ENCODE assay signal across 8 mouse cellular contexts in the genomic region with DNA sequence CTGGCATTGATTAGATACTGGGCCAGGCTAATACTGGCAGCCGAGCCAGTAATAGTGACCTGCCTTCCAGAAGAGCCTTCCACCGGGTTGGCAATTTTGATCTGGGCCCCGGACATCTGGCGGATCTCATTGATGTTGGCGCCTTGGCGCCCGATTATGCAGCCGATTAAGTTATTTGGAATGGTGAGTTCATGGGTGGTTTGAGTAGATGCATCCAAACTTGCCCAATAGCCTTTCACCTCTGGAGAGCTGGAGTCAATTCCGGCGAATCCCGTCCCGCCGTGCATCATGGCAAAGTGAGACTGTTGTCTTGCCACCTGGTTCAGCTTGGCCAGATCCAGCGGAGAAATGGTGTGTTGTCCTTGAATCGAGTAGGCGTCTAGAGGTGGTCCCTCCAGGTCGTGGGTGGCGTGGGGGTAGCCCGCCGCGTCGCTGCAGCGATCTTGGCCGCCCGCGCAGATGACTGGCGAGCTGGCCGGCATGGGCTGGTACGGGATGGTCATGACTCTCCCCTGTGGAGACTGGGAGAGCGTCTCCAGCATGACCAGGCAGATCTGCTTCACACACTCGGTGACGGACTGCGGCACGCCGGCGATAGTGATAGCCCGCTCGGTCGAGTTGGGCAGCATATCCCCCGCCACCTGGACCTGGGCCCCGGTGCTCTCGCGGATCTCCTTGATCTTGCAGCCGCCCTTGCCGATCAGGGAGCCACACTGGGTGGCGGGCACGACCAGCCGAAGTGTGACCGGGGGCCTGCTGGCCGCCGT. TPM values are rescaled to one million over a fixed set of nuclear protein-coding genes. Genes with fewer than 3 reads are reported as not detected.
A peak's percentile ranks its signal among the peaks of the same experiment; 100 is the strongest.
DNase-seq lines count a peak whose midpoint lies in the region; ATAC-seq lines count a peak whose summit lies in the region.

No protein-coding gene starts in this region.

- peaks cover 36% of the 10 kb centered on the region for H3K79me2 ChIP-seq in macrophage (ENCODE audit: inconsistent target)

- ATAC-seq in forebrain, embryonic 15.5 days (replicated peaks): no peak
- ATAC-seq in hindbrain, embryonic 13.5 days (ENCODE audit: low FRiP score): peak; percentile 9

- DNase-seq in ES-CJ7 (ENCODE audit: low read depth, low spot score): peak; percentile 62
- DNase-seq in c-Kit-positive CD71-positive TER-119-positive erythroid progenitor cells, embryonic 14.5 days (ENCODE audit: low spot score): peak; percentile 58
- DNase-seq in left cerebral cortex, adult 8-10 months (ENCODE audit: low spot score in 2 of 2): peak; percentile 33 to 49
- DNase-seq in right cerebral cortex, postnatal 10 days (ENCODE audit: low spot score in 2 of 2): peak; percentile 58 to 68
- no peak for DNase-seq in T-cell, adult 2 months (ENCODE audit: low spot score)

- H3K4me2 ChIP-seq in forebrain, embryonic 15.5 days (replicated peaks): peak overlapping the region; percentile 87
- H3K4me2 ChIP-seq in hindbrain, embryonic 13.5 days: peak overlapping the region; percentile 93

- WGBS in forebrain, embryonic 15.5 days: under 1% methylated on average over 51 of the region's 51 CpGs
- WGBS in hindbrain, embryonic 13.5 days: under 1% methylated on average over 51 of the region's 51 CpGs
- WGBS in macrophage (ENCODE audit: missing documents): 1% methylated on average over 51 of the region's 51 CpGs

- H3K36me3 ChIP-seq in forebrain, embryonic 15.5 days: peaks cover 16% of the 10 kb centered on the region; the same call in 1 of the 2 replicates
- H3K36me3 ChIP-seq in hindbrain, embryonic 13.5 days: peaks cover 18% of the 10 kb centered on the region
- no peaks in the 10 kb centered on the region for H3K36me3 ChIP-seq in macrophage (ENCODE audit: inconsistent target)

- H3K9me3 ChIP-seq in forebrain, embryonic 15.5 days: no peaks in the 10 kb centered on the region
- H3K9me3 ChIP-seq in hindbrain, embryonic 13.5 days: no peaks in the 10 kb centered on the region

- no peaks in the 10 kb centered on the region for H3K27me3 ChIP-seq in forebrain, embryonic 15.5 days
- H3K27me3 ChIP-seq in hindbrain, embryonic 13.5 days: no peaks in the 10 kb centered on the region

- peak overlapping the region; percentile 100 for H3K27ac ChIP-seq in forebrain, embryonic 15.5 days (replicated peaks)
- H3K27ac ChIP-seq in hindbrain, embryonic 13.5 days: peak overlapping the region; percentile 100
- peak overlapping the region; percentile 91 for H3K27ac ChIP-seq in macrophage

- peaks cover 28% of the 10 kb centered on the region for H3K4me1 ChIP-seq in forebrain, embryonic 15.5 days
- peaks cover 32% of the 10 kb centered on the region for H3K4me1 ChIP-seq in hindbrain, embryonic 13.5 days (replicated peaks)

- H3K4me3 ChIP-seq in forebrain, embryonic 15.5 days: peak overlapping the region; percentile 99
- H3K4me3 ChIP-seq in hindbrain, embryonic 13.5 days: peak overlapping the region; percentile 98
- peak overlapping the region; percentile 79 for H3K4me3 ChIP-seq in macrophage (ENCODE audit: inconsistent target)

- peak overlapping the region; percentile 90 for H3K9ac ChIP-seq in forebrain, embryonic 15.5 days (replicated peaks)
- peak overlapping the region; percentile 100 for H3K9ac ChIP-seq in hindbrain, embryonic 13.5 days

RNA-seq across cellular contexts. Expression of a gene that starts 1.1 kb away (rescaled TPM):
- 409 and 412 TPM in 2 replicates for polyA plus RNA-seq in forebrain, embryonic 15.5 days (2015; fragmentation: Nextera tagmentation; extraction: Ambion mirVana)
- polyA plus RNA-seq in hindbrain, embryonic 13.5 days (2015; fragmentation: Nextera tagmentation; extraction: Ambion mirVana): 268 and 333 TPM in 2 replicates
- 100 to 1,000 TPM; 179 to 184 (median 180) TPM for total RNA-seq in left cerebral cortex, adult 8-10 months (2022)
- total RNA-seq in macrophage (2018; cell fraction: chromatin; rRNA removed): 10 to 100 TPM; 15.1 to 57.1 (median 29.5) TPM
- total RNA-seq in macrophage (2018; cell fraction: cytosol; rRNA removed): 100 to 1,000 TPM; 159 to 254 (median 209) TPM
- 100 to 1,000 TPM in 6 of 26 experiments, 10 to 100 TPM in 20; 44.0 to 133 (median 80.2) TPM for total RNA-seq in macrophage (2018; cell fraction: nucleus; rRNA removed)
- 129 to 213 TPM (median 209 TPM) in 3 replicates for polyA plus RNA-seq in macrophage (2018)
